Mouse (Mus musculus) embryonic facial prominence, embryonic 15.5 days (tissue): Measurements from ENCODE around the gene Sass6. TPM values are rescaled to one million over a fixed set of nuclear protein-coding genes. Genes with fewer than 3 reads are reported as not detected.
A peak's percentile ranks its signal among the peaks of the same experiment; 100 is the strongest.
"Not testable (repeated sequence)": the region's sequence is repeated elsewhere in the genome, so short reads cannot be mapped to it uniquely, and the experiment has no call there.

ENCODE experiments used
- ATAC-seq: fragments of 200-750 bp; cut with Nextera tagmentation; 2 replicates; pipeline ENCODE4 v1.8.0; 2017; ENCODE audit warnings: low read depth, moderate TSS enrichment; ENCODE audit not compliant: insufficient number of reproducible peaks, low FRiP score, low TSS enrichment
- H3K27ac ChIP-seq: fragments of 300-500 bp; sonication (generic); replicated peaks from 2 replicates; pipeline ENCODE4 v1.5.1; 2015; ENCODE audit warnings: mild to moderate bottlenecking, inconsistent platforms
- H3K27me3 ChIP-seq: fragments of 300-500 bp; sonication (generic); 2 replicates; pipeline ENCODE4 v1.6.1; 2015; ENCODE audit warnings: inconsistent platforms
- H3K36me3 ChIP-seq: fragments of 300-500 bp; sonication (generic); 2 replicates; pipeline ENCODE4 v1.6.1; 2015; ENCODE audit warnings: mild to moderate bottlenecking, inconsistent platforms
- H3K4me1 ChIP-seq: fragments of 300-500 bp; sonication (generic); 2 replicates; pipeline ENCODE4 v1.6.1; 2015; ENCODE audit warnings: inconsistent platforms
- H3K4me2 ChIP-seq: fragments of 300-500 bp; sonication (generic); replicated peaks from 2 replicates; pipeline ENCODE4 v1.6.1; 2015; ENCODE audit warnings: mild to moderate bottlenecking, inconsistent platforms
- H3K4me3 ChIP-seq: fragments of 300-500 bp; sonication (generic); replicated peaks from 2 replicates; pipeline ENCODE4 v1.5.1; 2015; ENCODE audit warnings: mild to moderate bottlenecking, inconsistent platforms
- H3K9ac ChIP-seq: fragments of 300-500 bp; sonication (generic); 2 replicates; pipeline ENCODE4 v1.6.1; 2015; ENCODE audit warnings: inconsistent platforms
- H3K9me3 ChIP-seq: fragments of 300-500 bp; sonication (generic); replicated peaks from 2 replicates; pipeline ENCODE4 v1.6.1; 2016; ENCODE audit warnings: inconsistent platforms
- WGBS: fragments of 180-500 bp; shearing (Covaris S2); methylation state at CpG from one replicate; pipeline ENCODE4 v1.1.7; 2015; 5-methylcytosine and 5-hydroxymethylcytosine counted together
- polyA plus RNA-seq: library from polyadenylated mRNA; unstranded; fragments of >200 nt; fragmentation: Nextera tagmentation; extraction: Ambion mirVana; gene quantifications from 2 replicates; pipeline ENCODE4 v1.2.1, GENCODE M21; 2015

Gene Sass6
- 15.4 and 20.1 TPM in 2 replicates for polyA plus RNA-seq

DNA sequence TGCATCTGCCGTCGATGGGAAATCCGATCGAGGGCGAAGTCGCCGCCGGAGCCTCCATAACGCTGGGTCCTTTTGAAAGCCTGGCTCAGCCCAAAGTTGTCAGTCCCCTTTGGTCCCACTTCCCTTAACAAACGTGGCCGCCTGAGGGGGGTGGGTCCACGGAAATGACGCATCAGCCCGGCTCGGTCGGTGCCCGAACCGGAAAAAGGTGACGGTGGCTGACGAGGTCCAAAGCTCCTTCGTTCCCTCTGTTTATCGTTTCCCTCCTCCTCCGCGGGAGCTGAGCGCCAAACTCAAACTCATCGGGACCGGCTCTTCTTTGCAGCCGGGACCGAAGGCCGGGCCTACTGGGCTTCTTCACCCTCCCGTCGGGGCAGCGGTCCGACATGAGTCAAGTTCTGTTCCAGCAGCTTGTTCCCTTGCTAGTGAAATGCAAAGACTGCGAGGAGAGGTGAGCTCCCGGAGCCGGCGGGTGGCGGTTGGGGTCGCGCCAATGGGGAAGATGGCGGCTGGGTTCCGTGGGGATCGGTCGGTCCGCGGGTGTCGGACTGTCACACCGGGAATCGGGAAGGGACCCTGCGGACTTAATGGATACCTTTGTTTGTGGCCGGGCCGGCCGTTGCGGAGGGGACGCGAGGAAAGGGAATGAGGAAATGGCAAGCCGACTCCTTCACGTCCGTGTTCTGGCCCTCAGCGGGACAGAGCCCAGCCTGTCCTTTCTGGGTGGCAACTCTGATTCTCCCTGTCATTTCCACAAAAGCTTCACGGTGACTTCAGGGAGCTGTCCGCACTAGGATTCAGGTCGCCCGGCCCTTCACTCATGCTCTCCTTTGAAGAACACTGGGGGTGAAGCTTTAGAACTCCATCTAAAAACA lies at the start of gene Sass6:
TSS of gene Sass6 (plus strand) at position 255 of the 875 bp plus-strand sequence.
- H3K4me1 ChIP-seq: peaks cover 10% of the 10 kb centered on the region; the same call in 1 of the 2 replicates
- peaks cover 17% of the 10 kb centered on the region for H3K36me3 ChIP-seq
- peak within 1 kb of the TSS; percentile 78 for H3K9ac ChIP-seq
- peak within 1 kb of the TSS; percentile 92 for H3K27ac ChIP-seq
- ATAC-seq: peak; percentile 96
- peak within 1 kb of the TSS; percentile 71 for H3K4me2 ChIP-seq
- under 1% methylated on average over 63 of the region's 65 CpGs for WGBS
- no peaks in the 10 kb centered on the region for H3K27me3 ChIP-seq
- H3K9me3 ChIP-seq: no peaks in the 10 kb centered on the region
- H3K4me3 ChIP-seq: peak within 1 kb of the TSS; percentile 91

DNA sequence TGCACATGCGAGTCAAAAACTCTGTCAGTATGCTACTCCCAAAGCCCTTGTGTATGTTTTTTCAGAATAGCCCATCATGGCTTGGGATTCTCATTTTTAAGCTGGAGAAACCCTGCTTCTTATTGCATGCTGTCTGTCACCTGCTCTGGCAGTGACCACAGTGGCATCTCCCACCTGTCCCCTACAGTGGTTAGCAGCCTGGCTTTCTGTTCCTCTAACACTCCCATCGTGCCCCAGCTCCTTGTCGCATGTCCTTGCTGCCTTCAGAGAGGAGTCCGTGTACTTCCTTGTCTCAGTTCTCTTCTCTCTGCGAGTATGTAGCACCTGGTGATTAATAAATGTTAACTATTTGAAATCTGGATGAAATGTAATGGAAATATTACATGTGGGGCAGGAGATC lies 47.4 kb upstream of the Sass6 start:
- no peak overlapping the region for H3K9ac ChIP-seq
- WGBS: 93% methylated on average over 5 of the region's 5 CpGs

DNA sequence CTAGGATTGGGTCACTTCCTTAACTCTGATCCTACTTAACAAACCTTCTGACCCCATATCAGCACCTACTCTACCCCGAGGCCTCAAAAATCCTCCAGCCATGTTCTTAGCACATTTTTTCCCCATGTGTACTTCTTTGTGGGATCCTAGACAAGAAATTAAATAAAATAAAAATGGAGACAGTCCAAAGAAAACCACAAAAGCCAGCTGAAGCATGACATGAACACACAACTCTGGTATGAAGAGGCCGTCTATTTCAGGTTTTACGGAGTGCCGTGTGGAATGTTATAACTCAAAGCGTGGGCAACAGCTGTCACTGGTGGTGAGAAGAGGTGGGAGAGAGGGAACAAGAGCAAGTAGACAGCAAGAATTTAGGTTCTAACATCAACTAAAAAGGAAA lies 43.4 kb upstream of the Sass6 start:
- peaks cover 19% of the 10 kb centered on the region for H3K36me3 ChIP-seq
- no peak overlapping the region for H3K4me2 ChIP-seq
- no peaks in the 10 kb centered on the region for H3K4me1 ChIP-seq
- no peak for ATAC-seq
- 77% methylated on average over 5 of the region's 5 CpGs for WGBS
- no peaks in the 10 kb centered on the region for H3K9me3 ChIP-seq
- H3K9ac ChIP-seq: no peak overlapping the region
- H3K4me3 ChIP-seq: no peak overlapping the region
- H3K27me3 ChIP-seq: no peaks in the 10 kb centered on the region
- no peak overlapping the region for H3K27ac ChIP-seq

More for the DNA sequence above, 47.4 kb upstream of the Sass6 start:
- no peaks in the 10 kb centered on the region for H3K4me1 ChIP-seq
- H3K36me3 ChIP-seq: peaks cover 42% of the 10 kb centered on the region
- no peaks in the 10 kb centered on the region for H3K9me3 ChIP-seq
- H3K27me3 ChIP-seq: no peaks in the 10 kb centered on the region
- no peak for ATAC-seq
- H3K27ac ChIP-seq: no peak overlapping the region
- H3K4me2 ChIP-seq: no peak overlapping the region
- H3K4me3 ChIP-seq: no peak overlapping the region

DNA sequence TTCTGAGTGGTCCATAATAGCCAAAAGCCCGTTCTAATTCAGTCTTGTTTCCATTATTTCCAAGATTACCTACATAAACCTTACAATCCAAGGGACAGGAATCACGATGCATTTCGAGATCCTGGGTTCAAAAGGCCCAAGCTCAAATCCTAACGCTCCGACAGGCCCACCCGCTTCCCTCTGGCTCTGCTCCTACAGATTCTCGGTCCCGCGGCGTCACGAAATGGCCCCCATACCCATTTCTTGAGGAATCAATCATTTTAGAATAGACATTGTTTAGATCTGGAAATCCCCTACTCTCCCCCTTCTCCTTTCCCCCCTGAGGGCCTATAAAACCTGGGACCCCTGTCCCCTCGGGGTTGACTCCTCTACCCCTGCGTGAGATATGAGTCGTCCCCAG lies 33.5 kb upstream of the Sass6 start:
- not testable (repeated sequence) for H3K27me3 ChIP-seq, H3K4me3 ChIP-seq, H3K9ac ChIP-seq, H3K4me2 ChIP-seq, H3K27ac ChIP-seq, H3K4me1 ChIP-seq, ATAC-seq, H3K9me3 ChIP-seq, H3K36me3 ChIP-seq
- WGBS: 90% methylated on average over 14 of the region's 14 CpGs

DNA sequence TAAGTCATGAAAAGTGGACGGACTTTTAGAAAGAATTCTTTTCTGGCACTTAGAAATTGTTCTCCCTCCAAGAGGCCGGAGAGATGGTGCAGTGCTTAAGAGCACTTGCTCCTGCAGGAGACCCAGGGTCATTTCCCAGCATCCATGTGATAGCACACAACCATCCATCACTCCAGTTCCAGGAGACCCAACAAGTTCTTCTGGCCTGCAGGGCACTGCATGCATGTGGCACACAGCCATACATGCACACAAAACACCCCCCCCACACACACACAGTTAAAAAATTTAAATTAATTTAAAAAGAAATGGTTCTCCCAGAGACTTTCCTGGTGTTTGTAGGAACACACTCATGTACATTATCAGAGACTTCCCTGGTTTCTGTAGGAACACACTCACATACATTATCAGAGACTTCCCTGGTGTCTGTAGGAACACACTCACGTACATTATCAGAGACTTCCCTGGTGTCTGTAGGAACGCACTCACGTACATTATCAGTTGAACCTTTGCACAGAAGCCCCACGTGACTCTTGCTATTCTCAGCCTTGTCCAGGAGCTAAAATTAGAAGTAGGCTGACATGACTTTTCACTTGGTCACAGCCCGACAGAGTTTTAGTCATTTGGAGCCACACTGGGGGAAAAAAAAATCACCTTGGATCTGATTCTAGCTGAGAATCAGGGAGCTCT lies 32.2 kb upstream of the Sass6 start, which contains the start of gene Lrrc39:
TSS of gene Lrrc39 (plus strand) at position 566 of the 687 bp plus-strand sequence.
- no peaks in the 10 kb centered on the region for H3K9me3 ChIP-seq
- H3K4me2 ChIP-seq: no peak within 1 kb of the TSS
- H3K4me3 ChIP-seq: no peak within 1 kb of the TSS
- no peak for ATAC-seq
- no peaks in the 10 kb centered on the region for H3K36me3 ChIP-seq
- no peak within 1 kb of the TSS for H3K27ac ChIP-seq
- no peak within 1 kb of the TSS for H3K9ac ChIP-seq
- H3K4me1 ChIP-seq: no peaks in the 10 kb centered on the region
- 73% methylated on average over 7 of the region's 7 CpGs for WGBS
- H3K27me3 ChIP-seq: no peaks in the 10 kb centered on the region

DNA sequence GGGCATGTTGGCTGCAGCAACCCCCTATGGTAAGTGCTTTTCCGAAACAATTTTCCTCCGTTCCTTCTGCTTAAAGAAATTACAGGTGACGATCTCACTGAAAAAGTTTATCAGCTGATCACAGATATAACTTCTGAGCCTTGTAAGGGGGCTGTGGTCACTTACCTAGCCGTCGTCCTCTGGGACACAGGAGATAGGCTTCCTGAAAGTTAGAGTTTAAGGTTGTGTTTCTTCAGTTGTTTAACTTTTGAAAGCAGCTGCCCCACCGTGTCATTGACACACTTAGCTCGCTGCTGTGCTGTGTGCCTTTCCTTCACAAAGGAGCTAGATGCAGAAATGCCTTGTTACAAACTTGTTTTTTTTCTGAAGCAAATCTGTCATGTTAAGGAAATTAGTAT lies 31.7 kb upstream of the Sass6 start:
- Histone ChIP-seq H3K27ac (no peak overlapping the region), H3K4me1 (no peaks in the 10 kb centered on the region), H3K4me2 (no peak overlapping the region), H3K36me3 (no peaks in the 10 kb centered on the region), H3K27me3 (no peaks in the 10 kb centered on the region), H3K4me3 (no peak overlapping the region), H3K9ac (no peak overlapping the region), H3K9me3 (no peaks in the 10 kb centered on the region)
- 82% methylated on average over 7 of the region's 7 CpGs for WGBS
- no peak for ATAC-seq

DNA sequence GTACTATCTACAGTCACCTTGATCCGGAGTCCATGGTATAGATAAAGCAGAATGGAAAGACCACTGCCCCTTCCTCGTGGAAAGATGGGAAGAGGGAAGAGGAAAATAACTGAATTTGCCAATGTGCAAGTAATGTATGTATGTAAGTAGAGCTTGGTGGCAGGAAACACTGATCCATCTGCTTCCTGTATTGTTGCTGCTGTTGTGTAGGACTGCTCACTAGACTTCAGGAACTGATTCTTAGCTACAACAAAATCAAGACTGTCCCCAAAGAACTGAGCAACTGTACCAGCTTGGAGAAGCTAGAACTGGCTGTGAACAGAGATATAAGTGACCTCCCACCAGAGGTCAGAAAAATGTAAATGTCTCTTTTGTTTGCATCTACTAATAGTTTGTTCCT lies 24.2 kb upstream of the Sass6 start:
- Histone ChIP-seq H3K4me2 (no peak overlapping the region), H3K9ac (no peak overlapping the region), H3K27me3 (no peaks in the 10 kb centered on the region), H3K4me3 (no peak overlapping the region), H3K36me3 (no peaks in the 10 kb centered on the region), H3K27ac (no peak overlapping the region), H3K4me1 (no peaks in the 10 kb centered on the region), H3K9me3 (no peaks in the 10 kb centered on the region)
- ATAC-seq: no peak
- WGBS: 66% methylated on average over 2 of the region's 2 CpGs

DNA sequence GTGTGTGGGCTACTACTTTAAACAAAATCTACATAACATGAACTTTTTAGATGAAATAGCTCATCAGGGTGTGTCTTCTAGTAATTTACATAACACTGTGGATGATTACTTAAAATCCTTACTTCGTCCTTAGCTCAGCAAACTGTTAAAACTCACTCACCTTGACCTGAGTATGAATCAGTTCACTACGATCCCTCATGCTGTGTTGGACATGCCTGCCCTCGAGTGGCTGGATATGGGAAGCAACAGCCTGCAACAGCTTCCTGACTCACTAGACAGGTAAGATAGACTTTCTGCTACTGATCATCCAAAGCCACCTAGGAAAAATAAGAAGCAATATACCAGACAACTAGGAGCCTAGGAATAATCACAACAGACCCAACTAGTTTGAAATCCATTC lies 17.5 kb upstream of the Sass6 start:
- H3K27ac ChIP-seq: no peak overlapping the region
- H3K36me3 ChIP-seq: peaks cover 20% of the 10 kb centered on the region
- H3K4me3 ChIP-seq: no peak overlapping the region
- H3K4me1 ChIP-seq: no peaks in the 10 kb centered on the region
- H3K4me2 ChIP-seq: no peak overlapping the region
- WGBS: 63% methylated on average over 3 of the region's 3 CpGs
- ATAC-seq: no peak
- no peaks in the 10 kb centered on the region for H3K9me3 ChIP-seq
- no peak overlapping the region for H3K9ac ChIP-seq
- H3K27me3 ChIP-seq: no peaks in the 10 kb centered on the region

DNA sequence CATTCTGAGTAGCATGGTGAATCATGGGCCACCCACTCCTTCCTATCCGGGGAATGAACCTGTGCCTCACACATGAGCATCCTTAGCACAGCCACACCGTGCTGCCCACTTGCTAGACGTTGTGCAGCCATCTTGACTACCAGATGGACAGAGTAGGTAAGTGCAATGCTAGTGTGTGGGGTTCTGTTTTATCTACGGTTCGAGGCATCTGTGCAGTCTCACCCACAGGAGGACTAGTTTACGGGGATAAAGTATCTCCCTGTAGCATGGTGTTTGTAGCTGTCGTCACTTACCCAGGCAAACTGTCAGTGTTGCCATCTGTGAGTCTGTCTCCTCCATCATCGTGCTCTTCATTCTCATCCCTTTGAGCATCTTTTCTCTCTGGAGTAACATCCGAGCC lies 12.6 kb upstream of the Sass6 start:
- Histone ChIP-seq H3K36me3 (peaks cover 61% of the 10 kb centered on the region), H3K4me2 (no peak overlapping the region), H3K4me1 (no peaks in the 10 kb centered on the region), H3K9me3 (no peaks in the 10 kb centered on the region), H3K4me3 (no peak overlapping the region), H3K9ac (no peak overlapping the region), H3K27ac (no peak overlapping the region), H3K27me3 (no peaks in the 10 kb centered on the region)
- WGBS: 91% methylated on average over 9 of the region's 9 CpGs
- no peak for ATAC-seq

DNA sequence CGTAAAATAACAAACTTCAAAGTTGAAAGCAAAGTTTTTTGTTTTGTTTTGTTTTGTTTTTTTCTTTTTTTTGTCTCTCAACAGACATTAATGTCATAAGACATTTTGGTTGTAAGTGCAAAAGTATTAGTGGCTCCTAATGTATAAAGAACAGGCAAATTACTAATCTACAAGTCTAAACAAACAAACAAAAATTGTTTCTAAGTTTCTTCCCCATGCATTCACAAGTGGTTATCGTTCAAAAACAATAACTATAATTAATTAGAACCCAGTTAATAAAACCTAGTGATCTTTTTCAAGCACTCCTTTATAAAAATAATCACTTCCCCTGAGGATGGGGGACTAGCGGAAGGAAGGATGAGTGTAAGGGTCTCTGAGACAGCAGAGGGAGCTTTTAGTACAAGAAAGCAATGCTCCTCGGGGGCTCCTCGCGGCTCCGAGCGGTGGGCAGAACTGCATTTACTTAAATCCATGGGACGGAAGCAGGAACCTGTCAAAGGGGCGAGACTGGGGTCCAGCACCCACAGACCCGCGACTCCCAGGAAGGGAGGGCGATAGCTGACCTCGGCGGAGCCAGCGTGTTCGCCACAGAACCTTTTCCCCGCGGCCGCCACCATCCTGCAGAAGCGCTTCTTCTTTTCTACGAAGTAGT lies 580 bp upstream of the Sass6 start:
- Histone ChIP-seq H3K9ac (peak overlapping the region; percentile 78), H3K27ac (peak overlapping the region; percentile 92), H3K4me2 (peak overlapping the region; percentile 71), H3K27me3 (no peaks in the 10 kb centered on the region), H3K9me3 (no peaks in the 10 kb centered on the region), H3K36me3 (peaks cover 25% of the 10 kb centered on the region), H3K4me3 (peak overlapping the region; percentile 91), H3K4me1 (peaks cover 10% of the 10 kb centered on the region; the same call in 1 of the 2 replicates)
- ATAC-seq: peak; percentile 75
- WGBS: 2% methylated on average over 22 of the region's 22 CpGs

DNA sequence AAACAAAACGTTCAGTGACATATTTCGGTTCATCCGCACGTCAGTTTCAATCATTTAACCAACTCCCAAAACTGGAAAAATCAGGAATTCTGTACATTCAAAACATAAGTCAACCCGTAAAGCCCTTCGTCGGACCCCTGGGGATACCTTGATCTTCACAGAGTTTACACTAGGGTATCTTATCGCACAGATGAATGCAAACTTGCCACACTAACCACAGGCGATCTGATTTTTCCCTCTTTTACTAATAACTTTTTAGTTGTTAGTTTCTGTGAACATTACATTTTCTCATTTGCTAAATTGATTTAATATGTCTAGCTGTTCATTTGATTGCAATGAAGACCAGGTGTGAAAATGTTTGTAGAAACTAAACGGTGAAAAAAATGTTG lies 815 bp downstream of the Sass6 start:
- ATAC-seq: no peak
- Histone ChIP-seq H3K4me2 (peak overlapping the region; percentile 71), H3K36me3 (peaks cover 12% of the 10 kb centered on the region), H3K9ac (peak overlapping the region; percentile 69), H3K4me3 (peak overlapping the region; percentile 91), H3K27ac (no peak overlapping the region), H3K27me3 (no peaks in the 10 kb centered on the region), H3K9me3 (no peaks in the 10 kb centered on the region), H3K4me1 (peaks cover 10% of the 10 kb centered on the region; the same call in 1 of the 2 replicates)
- 5% methylated on average over 10 of the region's 10 CpGs for WGBS
